Mouse (Mus musculus) embryonic facial prominence, embryonic 12.5 days (tissue): ENCODE data around the gene Snd1. TPM values are rescaled to one million over a fixed set of nuclear protein-coding genes. Genes with fewer than 3 reads are reported as not detected.

Source experiments
- ATAC-seq: fragments of 200-750 bp; cut with Nextera tagmentation; 2 replicates; pipeline ENCODE4 v1.8.0; 2017; ENCODE audit not compliant: insufficient number of reproducible peaks, insufficient read depth, low FRiP score, low TSS enrichment
- H3K27ac ChIP-seq: fragments of 300-500 bp; sonication (generic); 2 replicates; pipeline ENCODE4 v1.5.1; 2016; ENCODE audit warnings: mild to moderate bottlenecking
- H3K27me3 ChIP-seq: fragments of 300-500 bp; sonication (generic); 2 replicates; pipeline ENCODE4 v1.6.1; 2016; ENCODE audit warnings: mild to moderate bottlenecking, moderate library complexity
- H3K36me3 ChIP-seq: fragments of 300-500 bp; sonication (generic); 2 replicates; pipeline ENCODE4 v1.6.1; 2016; ENCODE audit warnings: mild to moderate bottlenecking
- H3K4me1 ChIP-seq: fragments of 300-500 bp; sonication (generic); 2 replicates; pipeline ENCODE4 v1.6.1; 2016
- H3K4me2 ChIP-seq: fragments of 300-500 bp; sonication (generic); replicated peaks from 2 replicates; pipeline ENCODE4 v1.6.1; 2016; ENCODE audit warnings: mild to moderate bottlenecking, moderate library complexity
- H3K4me3 ChIP-seq: fragments of 300-500 bp; sonication (generic); 2 replicates; pipeline ENCODE4 v1.5.1; 2016; ENCODE audit warnings: mild to moderate bottlenecking
- H3K9ac ChIP-seq: fragments of 300-500 bp; sonication (generic); 2 replicates; pipeline ENCODE4 v1.6.1; 2016; ENCODE audit warnings: mild to moderate bottlenecking, moderate library complexity
- H3K9me3 ChIP-seq: fragments of 300-500 bp; sonication (generic); 2 replicates; pipeline ENCODE4 v1.6.1; 2016; ENCODE audit warnings: mild to moderate bottlenecking, moderate library complexity
- WGBS: fragments of 180-500 bp; shearing (Covaris S2); methylation state at CpG from one replicate; pipeline ENCODE4 v1.1.7; 2016; 5-methylcytosine and 5-hydroxymethylcytosine counted together
- polyA plus RNA-seq: library from polyadenylated mRNA; unstranded; fragments of >200 nt; fragmentation: Nextera tagmentation; extraction: Ambion mirVana; gene quantifications from 2 replicates; pipeline ENCODE4 v1.2.1, GENCODE M21; 2016

Snd1 gene
- polyA plus RNA-seq, 1 experiment from 2014 or later = 133 TPM

GRCm38 (mm10) chr6:28464630-28465029 lies 10.3 kb upstream of the Snd1 start:
- Histone ChIP-seq H3K27ac (no peak overlapping the region), H3K9ac (no peak overlapping the region), H3K9me3 (no peaks in the 10 kb centered on the region), H3K36me3 (no peaks in the 10 kb centered on the region), H3K4me2 (no peak overlapping the region), H3K4me1 (no peaks in the 10 kb centered on the region), H3K4me3 (no peak overlapping the region), H3K27me3 (no peaks in the 10 kb centered on the region)
- ATAC-seq = no peak
- 46% methylated on average over 6 of the region's 6 CpGs for WGBS

GRCm38 (mm10) chr6:28470017-28470602 lies 4.8 kb upstream of the Snd1 start:
- H3K27me3 ChIP-seq = no peaks in the 10 kb centered on the region
- H3K9ac ChIP-seq = no peak overlapping the region
- H3K36me3 ChIP-seq = no peaks in the 10 kb centered on the region
- no peak overlapping the region for H3K27ac ChIP-seq
- H3K4me1 ChIP-seq = no peaks in the 10 kb centered on the region
- no peaks in the 10 kb centered on the region for H3K9me3 ChIP-seq
- H3K4me3 ChIP-seq = no peak overlapping the region
- H3K4me2 ChIP-seq = no peak overlapping the region
- no peak for ATAC-seq
- WGBS = 43% methylated on average over 4 of the region's 4 CpGs

GRCm38 (mm10) chr6:28470621-28471020 lies 4.3 kb upstream of the Snd1 start:
- H3K27me3 ChIP-seq = no peaks in the 10 kb centered on the region
- H3K27ac ChIP-seq = no peak overlapping the region
- H3K4me3 ChIP-seq = no peak overlapping the region
- H3K36me3 ChIP-seq = no peaks in the 10 kb centered on the region
- ATAC-seq = no peak
- no peaks in the 10 kb centered on the region for H3K9me3 ChIP-seq
- no peak overlapping the region for H3K9ac ChIP-seq
- WGBS = 78% methylated on average over 5 of the region's 5 CpGs
- H3K4me2 ChIP-seq = no peak overlapping the region
- no peaks in the 10 kb centered on the region for H3K4me1 ChIP-seq

- H3K27me3 ChIP-seq = no peaks in the 10 kb centered on the region
- WGBS = 83% methylated on average over 9 of the region's 9 CpGs
- ATAC-seq = no peak
- H3K36me3 ChIP-seq = no peaks in the 10 kb centered on the region
- H3K9me3 ChIP-seq = no peaks in the 10 kb centered on the region
- no peak overlapping the region for H3K4me3 ChIP-seq
- no peak overlapping the region for H3K27ac ChIP-seq
- no peak overlapping the region for H3K9ac ChIP-seq
- no peak overlapping the region for H3K4me2 ChIP-seq
- no peaks in the 10 kb centered on the region for H3K4me1 ChIP-seq
Measured at GRCm38 (mm10) chr6:28471284-28472035, 3.5 kb upstream of the Snd1 start.

GRCm38 (mm10) chr6:28474211-28474610 lies 728 bp upstream of the Snd1 start:
- no peaks in the 10 kb centered on the region for H3K27me3 ChIP-seq
- H3K4me2 ChIP-seq = no peak overlapping the region
- H3K9ac ChIP-seq = no peak overlapping the region
- no peak overlapping the region for H3K4me3 ChIP-seq
- H3K9me3 ChIP-seq = no peaks in the 10 kb centered on the region
- no peaks in the 10 kb centered on the region for H3K36me3 ChIP-seq
- no peaks in the 10 kb centered on the region for H3K4me1 ChIP-seq
- ATAC-seq = no peak
- H3K27ac ChIP-seq = no peak overlapping the region
- 83% methylated on average over 4 of the region's 4 CpGs for WGBS

- Histone ChIP-seq H3K4me3 (peak overlapping the region; percentile 84), H3K9ac (peak overlapping the region; percentile 74), H3K4me2 (peak overlapping the region; percentile 60), H3K4me1 (peaks cover 25% of the 10 kb centered on the region), H3K9me3 (no peaks in the 10 kb centered on the region), H3K36me3 (no peaks in the 10 kb centered on the region), H3K27ac (peak overlapping the region; percentile 77), H3K27me3 (no peaks in the 10 kb centered on the region)
- under 1% methylated on average over 68 of the region's 68 CpGs for WGBS
- ATAC-seq = peak; percentile 98
Measured at GRCm38 (mm10) chr6:28479865-28480751, 5.2 kb downstream of the Snd1 start.

GRCm38 (mm10) chr6:28480752-28481492 lies 6.0 kb downstream of the Snd1 start:
- no peak for ATAC-seq
- H3K9ac ChIP-seq = peak overlapping the region; percentile 74
- peak overlapping the region; percentile 77 for H3K27ac ChIP-seq
- WGBS = 5% methylated on average over 21 of the region's 21 CpGs
- no peaks in the 10 kb centered on the region for H3K36me3 ChIP-seq
- peak overlapping the region; percentile 84 for H3K4me3 ChIP-seq
- H3K9me3 ChIP-seq = no peaks in the 10 kb centered on the region
- H3K4me2 ChIP-seq = peak overlapping the region; percentile 60
- H3K27me3 ChIP-seq = no peaks in the 10 kb centered on the region
- H3K4me1 ChIP-seq = peaks cover 25% of the 10 kb centered on the region

- Histone ChIP-seq H3K4me1 (peaks cover 25% of the 10 kb centered on the region), H3K27ac (no peak overlapping the region), H3K9me3 (no peaks in the 10 kb centered on the region), H3K4me2 (peak overlapping the region; percentile 15), H3K4me3 (no peak overlapping the region), H3K27me3 (no peaks in the 10 kb centered on the region), H3K9ac (no peak overlapping the region), H3K36me3 (no peaks in the 10 kb centered on the region)
- 73% methylated on average over 4 of the region's 4 CpGs for WGBS
- no peak for ATAC-seq
Measured at GRCm38 (mm10) chr6:28482711-28483315, 7.9 kb downstream of the Snd1 start.

- H3K9me3 ChIP-seq = no peaks in the 10 kb centered on the region
- no peak overlapping the region for H3K9ac ChIP-seq
- no peak overlapping the region for H3K27ac ChIP-seq
- no peak overlapping the region for H3K4me3 ChIP-seq
- 97% methylated on average over 2 of the region's 2 CpGs for WGBS
- no peaks in the 10 kb centered on the region for H3K27me3 ChIP-seq
- H3K4me1 ChIP-seq = peaks cover 24% of the 10 kb centered on the region
- peaks cover 7% of the 10 kb centered on the region; the same call in 1 of the 2 replicates for H3K36me3 ChIP-seq
- ATAC-seq = no peak
- no peak overlapping the region for H3K4me2 ChIP-seq
Measured at GRCm38 (mm10) chr6:28486008-28486407, 11.1 kb downstream of the Snd1 start.

GRCm38 (mm10) chr6:28486471-28486870 lies 11.5 kb downstream of the Snd1 start:
- H3K36me3 ChIP-seq = peaks cover 7% of the 10 kb centered on the region; the same call in 1 of the 2 replicates
- H3K27me3 ChIP-seq = no peaks in the 10 kb centered on the region
- H3K4me1 ChIP-seq = peaks cover 20% of the 10 kb centered on the region
- no peak overlapping the region for H3K27ac ChIP-seq
- no peaks in the 10 kb centered on the region for H3K9me3 ChIP-seq
- H3K4me2 ChIP-seq = no peak overlapping the region
- no peak overlapping the region for H3K9ac ChIP-seq
- WGBS = 74% methylated on average over 2 of the region's 2 CpGs
- no peak overlapping the region for H3K4me3 ChIP-seq
- ATAC-seq = no peak

- Histone ChIP-seq H3K4me2 (no peak overlapping the region), H3K9me3 (no peaks in the 10 kb centered on the region), H3K9ac (no peak overlapping the region), H3K27ac (no peak overlapping the region), H3K27me3 (no peaks in the 10 kb centered on the region), H3K4me1 (peaks cover 15% of the 10 kb centered on the region), H3K36me3 (peaks cover 8% of the 10 kb centered on the region; the same call in 1 of the 2 replicates), H3K4me3 (no peak overlapping the region)
- ATAC-seq = no peak
- WGBS = 96% methylated on average over 7 of the region's 7 CpGs
Measured at GRCm38 (mm10) chr6:28486905-28487304, 12.0 kb downstream of the Snd1 start.
